36 mouse cellular contexts compared by ENCODE assay signal in genomic region chr5:123160341-123160740, GRCm38 (mm10). TPM values are rescaled to one million over a fixed set of nuclear protein-coding genes. Genes with fewer than 3 reads are reported as not detected.
A peak's percentile ranks its signal among the peaks of the same experiment; 100 is the strongest.
DNase-seq lines count a peak whose midpoint lies in the region; ATAC-seq and TF ChIP-seq lines count a peak whose summit lies in the region.
"Had no signal": no experiment of that assay in that cellular context is flagged by ENCODE, and none has a peak within 500 bp of the region (broad histone marks: within the 10 kb centered on the region; RNA-seq: fewer than 3 reads in every experiment).

No protein-coding gene starts in this region.

- DNase-seq in heart, embryonic 10.5 days (ENCODE audit: low spot score), result no peak
- DNase-seq in lung, postnatal 14 days, result no peak
- DNase-seq in adrenal gland, adult 8-10 months, result peak; percentile 72
- no peak for DNase-seq in gastrocnemius, adult 18-20 months (ENCODE audit: low spot score)
- DNase-seq in hindbrain, postnatal 0 days (ENCODE audit: low spot score), result no peak
- DNase-seq: cerebellum, adult 18-20 months; cerebellum, postnatal 36 days; embryo, embryonic 11 days; gastrocnemius, postnatal 10 days; heart, postnatal 10 days; kidney, adult 9 months; retina, postnatal 1 day; right cerebral cortex, postnatal 25 days; spleen, adult 18-20 months; thymus, adult 18-20 months; thymus, postnatal 36 days had no signal

- H3K4me1 ChIP-seq in heart, embryonic 11.5 days (ENCODE audit: control insufficient read depth, insufficient read depth, low read length), result no peaks in the 10 kb centered on the region
- H3K4me1 ChIP-seq in heart, embryonic 10.5 days, result peaks cover 4% of the 10 kb centered on the region; the same call in 1 of the 2 replicates
- no peaks in the 10 kb centered on the region for H3K4me1 ChIP-seq in lung, embryonic 15.5 days
- H3K4me1 ChIP-seq in E14TG2a.4 (replicated peaks; ENCODE audit: low read depth, low read length), result peaks cover 77% of the 10 kb centered on the region
- no peaks in the 10 kb centered on the region for H3K4me1 ChIP-seq in hindbrain, postnatal 0 days (ENCODE audit: insufficient read depth, low read length)
- H3K4me1 ChIP-seq: embryonic facial prominence, embryonic 13.5 days; hindbrain, embryonic 10.5 days; midbrain, embryonic 10.5 days; neural tube, embryonic 15.5 days had no signal

- H3K36me3 ChIP-seq in heart, embryonic 11.5 days (ENCODE audit: control insufficient read depth, insufficient read depth, low read length), result peaks cover 62% of the 10 kb centered on the region
- H3K36me3 ChIP-seq in heart, embryonic 10.5 days, result peaks cover 88% of the 10 kb centered on the region
- peaks cover 89% of the 10 kb centered on the region for H3K36me3 ChIP-seq in lung, embryonic 15.5 days
- peaks cover 86% of the 10 kb centered on the region for H3K36me3 ChIP-seq in E14TG2a.4 (ENCODE audit: insufficient read depth, low read length)
- H3K36me3 ChIP-seq in hindbrain, postnatal 0 days (ENCODE audit: insufficient read depth, low read length), result peaks cover 63% of the 10 kb centered on the region

- no peak for TF ChIP-seq CTCF in E14TG2a.4 (conservative IDR thresholded peaks at IDR 0.05; ENCODE audit: low read length)
- no peak for TF ChIP-seq CTCF in hindbrain, postnatal 0 days (IDR thresholded peaks at IDR 0.05; ENCODE audit: low read depth)

- ATAC-seq in heart, embryonic 11.5 days (replicated peaks; ENCODE audit: insufficient number of reproducible peaks, low FRiP score, low TSS enrichment), result 0 out of 2 replicates have a peak, but pooled peaks have one; percentile 32
- ATAC-seq in lung, embryonic 15.5 days (ENCODE audit: borderline replicate concordance, extremely low read depth, low FRiP score, low TSS enrichment), result 0 out of 2 replicates have a peak, but pooled peaks have one; percentile 24
- no peak for ATAC-seq in hindbrain, postnatal 0 days
- ATAC-seq: forebrain, embryonic 14.5 days; hindbrain, embryonic 16.5 days; intestine, embryonic 16.5 days; Patski had no signal

- H3K27ac ChIP-seq in heart, embryonic 11.5 days (ENCODE audit: low read depth, low read length), result no peak overlapping the region
- no peak overlapping the region for H3K27ac ChIP-seq in heart, embryonic 10.5 days
- no peak overlapping the region for H3K27ac ChIP-seq in lung, embryonic 15.5 days
- no peak overlapping the region for H3K27ac ChIP-seq in hindbrain, postnatal 0 days
- H3K27ac ChIP-seq: embryonic facial prominence, embryonic 13.5 days; hindbrain, embryonic 10.5 days; left cerebral cortex, adult 2 months; liver, embryonic 14.5 days; macrophage; midbrain, embryonic 10.5 days; neural tube, embryonic 15.5 days had no signal

- H3K4me3 ChIP-seq in heart, embryonic 11.5 days (ENCODE audit: low read depth, low read length), result no peak overlapping the region
- H3K4me3 ChIP-seq in heart, embryonic 10.5 days, result no peak overlapping the region
- H3K4me3 ChIP-seq in lung, embryonic 15.5 days, result no peak overlapping the region
- H3K4me3 ChIP-seq in E14TG2a.4 (replicated peaks; ENCODE audit: low read length), result peak overlapping the region; percentile 63
- no peak overlapping the region for H3K4me3 ChIP-seq in hindbrain, postnatal 0 days (ENCODE audit: low read length)
- H3K4me3 ChIP-seq: embryonic facial prominence, embryonic 13.5 days; erythroblast, embryonic 14.5 days; heart, embryonic 12.5 days; hindbrain, embryonic 10.5 days; left cerebral cortex, adult 2 months; midbrain, embryonic 10.5 days; neural tube, embryonic 15.5 days had no signal

- no peak overlapping the region for H3K4me2 ChIP-seq in heart, embryonic 11.5 days
- H3K4me2 ChIP-seq in lung, embryonic 15.5 days, result no peak overlapping the region
- H3K4me2 ChIP-seq in hindbrain, postnatal 0 days (ENCODE audit: low read depth, low read length), result no peak overlapping the region
- H3K4me2 ChIP-seq: embryonic facial prominence, embryonic 13.5 days; heart, embryonic 12.5 days; neural tube, embryonic 15.5 days had no signal

- H3K9me3 ChIP-seq in heart, embryonic 11.5 days (replicated peaks; ENCODE audit: control insufficient read depth, low read length), result no peaks in the 10 kb centered on the region
- H3K9me3 ChIP-seq in heart, embryonic 10.5 days, result no peaks in the 10 kb centered on the region
- no peaks in the 10 kb centered on the region for H3K9me3 ChIP-seq in lung, embryonic 15.5 days
- no peaks in the 10 kb centered on the region for H3K9me3 ChIP-seq in E14TG2a.4 (ENCODE audit: low read length)
- H3K9me3 ChIP-seq in hindbrain, postnatal 0 days (ENCODE audit: low read length), result no peaks in the 10 kb centered on the region
- H3K9me3 ChIP-seq: embryonic facial prominence, embryonic 13.5 days; G1E; heart, embryonic 12.5 days; hindbrain, embryonic 10.5 days; midbrain, embryonic 10.5 days; neural tube, embryonic 15.5 days had no signal

- WGBS in heart, embryonic 11.5 days (ENCODE audit: insufficient replicate concordance), result 91% methylated on average over 15 of the region's 15 CpGs
- 92% methylated on average over 8 of the region's 15 CpGs for WGBS in heart, embryonic 10.5 days
- WGBS in lung, embryonic 15.5 days, result 85% methylated on average over 15 of the region's 15 CpGs
- WGBS in hindbrain, postnatal 0 days, result 88% methylated on average over 14 of the region's 15 CpGs

- H3K27me3 ChIP-seq in heart, embryonic 11.5 days (ENCODE audit: control insufficient read depth, insufficient read depth, low read length), result no peaks in the 10 kb centered on the region
- no peaks in the 10 kb centered on the region for H3K27me3 ChIP-seq in heart, embryonic 10.5 days (ENCODE audit: insufficient read depth, poor library complexity, severe bottlenecking)
- no peaks in the 10 kb centered on the region for H3K27me3 ChIP-seq in lung, embryonic 15.5 days
- peaks cover 42% of the 10 kb centered on the region for H3K27me3 ChIP-seq in E14TG2a.4 (ENCODE audit: insufficient read depth, low read length)
- no peaks in the 10 kb centered on the region for H3K27me3 ChIP-seq in hindbrain, postnatal 0 days (ENCODE audit: insufficient read depth, low read length)
- H3K27me3 ChIP-seq: embryonic facial prominence, embryonic 13.5 days; heart, embryonic 12.5 days; neural tube, embryonic 15.5 days; Patski had no signal

- H3K9ac ChIP-seq in heart, embryonic 11.5 days (ENCODE audit: low read depth, low read length), result no peak overlapping the region
- H3K9ac ChIP-seq in lung, embryonic 15.5 days, result no peak overlapping the region
- no peak overlapping the region for H3K9ac ChIP-seq in hindbrain, postnatal 0 days (replicated peaks; ENCODE audit: low read length)
- H3K9ac ChIP-seq: embryonic facial prominence, embryonic 13.5 days; heart, embryonic 12.5 days; liver, embryonic 14.5 days; neural tube, embryonic 15.5 days had no signal

RNA-seq across cellular contexts. Expression of gene Psmd9, which starts 8.9 kb away (rescaled TPM):
- polyA plus RNA-seq in heart, embryonic 11.5 days (2014; fragmentation: Nextera tagmentation; extraction: Ambion mirVana), result 59.5 and 66.7 TPM in 2 replicates
- 73.2 and 85.3 TPM in 2 replicates for polyA plus RNA-seq in heart, embryonic 10.5 days (2016; fragmentation: Nextera tagmentation; extraction: Ambion mirVana)
- polyA plus RNA-seq in lung, embryonic 15.5 days (2015; fragmentation: Nextera tagmentation; extraction: Ambion mirVana), result 85.3 and 88.7 TPM in 2 replicates
- 10 to 100 TPM; 23.3 to 33.3 (median 28.0) TPM for total RNA-seq in adrenal gland, adult 8-10 months (2022)
- total RNA-seq in gastrocnemius, adult 18-20 months (2021), result 10 to 100 TPM; 12.0 to 15.0 TPM
- total RNA-seq in hindbrain, postnatal 0 days (2014; rRNA removed), result 28.5 and 30.8 TPM in 2 replicates
- polyA plus RNA-seq in hindbrain, postnatal 0 days (2015; fragmentation: Nextera tagmentation; extraction: Ambion mirVana), result 86.1 and 87.2 TPM in 2 replicates

RNA-seq across cellular contexts. Expression of gene Setd1b, which starts 18.3 kb away (rescaled TPM):
- 6.4 and 8.0 TPM in 2 replicates for polyA plus RNA-seq in heart, embryonic 11.5 days (2014; fragmentation: Nextera tagmentation; extraction: Ambion mirVana)
- 5.4 and 9.8 TPM in 2 replicates for polyA plus RNA-seq in heart, embryonic 10.5 days (2016; fragmentation: Nextera tagmentation; extraction: Ambion mirVana)
- 8.7 and 9.2 TPM in 2 replicates for polyA plus RNA-seq in lung, embryonic 15.5 days (2015; fragmentation: Nextera tagmentation; extraction: Ambion mirVana)
- total RNA-seq in adrenal gland, adult 8-10 months (2022), result 10 to 100 TPM; 24.2 to 40.1 (median 32.6) TPM
- total RNA-seq in gastrocnemius, adult 18-20 months (2021), result 1 to 10 TPM; 9.0 to 9.8 TPM
- 4.8 TPM in 2 replicates for total RNA-seq in hindbrain, postnatal 0 days (2014; rRNA removed)
- 7.1 and 7.2 TPM in 2 replicates for polyA plus RNA-seq in hindbrain, postnatal 0 days (2015; fragmentation: Nextera tagmentation; extraction: Ambion mirVana)

RNA-seq across cellular contexts. Expression of gene Hpd, which starts 22.2 kb away (rescaled TPM):
- not detected in 2 replicates for polyA plus RNA-seq in heart, embryonic 11.5 days (2014; fragmentation: Nextera tagmentation; extraction: Ambion mirVana)
- 0.35 TPM in 1 of 2 replicates, not detected in the other for polyA plus RNA-seq in heart, embryonic 10.5 days (2016; fragmentation: Nextera tagmentation; extraction: Ambion mirVana)
- polyA plus RNA-seq in lung, embryonic 15.5 days (2015; fragmentation: Nextera tagmentation; extraction: Ambion mirVana), result 0.72 TPM in 1 of 2 replicates, not detected in the other
- total RNA-seq in adrenal gland, adult 8-10 months (2022), result 1 to 10 TPM in 3 of 4 experiments, not detected in 1; 1.2 to 1.5 (median 1.3) TPM
- total RNA-seq in gastrocnemius, adult 18-20 months (2021), result under 1 TPM; 0.21 to 0.69 TPM
- not detected in 2 replicates for total RNA-seq in hindbrain, postnatal 0 days (2014; rRNA removed)
- polyA plus RNA-seq in hindbrain, postnatal 0 days (2015; fragmentation: Nextera tagmentation; extraction: Ambion mirVana), result not detected in 2 replicates
- total RNA-seq: G1E; granulocyte monocyte progenitor cell, adult 5-6 weeks; heart, postnatal 10 days; left cerebral cortex, adult 2 months had no signal
- polyA plus RNA-seq: embryonic facial prominence, embryonic 13.5 days; erythroblast, embryonic 14.5 days; forebrain, embryonic 14.5 days; frontal cortex, adult 2 months; G1E; heart, embryonic 12.5 days; hindbrain, embryonic 10.5 days; hindbrain, embryonic 16.5 days; limb, embryonic 11.5 days; macrophage; midbrain, embryonic 10.5 days; neural tube, embryonic 15.5 days; Patski had no signal

RNA-seq across cellular contexts. Expression of gene Rhof, which starts 27.8 kb away (rescaled TPM):
- 1.4 and 1.7 TPM in 2 replicates for polyA plus RNA-seq in heart, embryonic 11.5 days (2014; fragmentation: Nextera tagmentation; extraction: Ambion mirVana)
- polyA plus RNA-seq in heart, embryonic 10.5 days (2016; fragmentation: Nextera tagmentation; extraction: Ambion mirVana), result 1.5 and 1.7 TPM in 2 replicates
- 2.7 and 2.8 TPM in 2 replicates for polyA plus RNA-seq in lung, embryonic 15.5 days (2015; fragmentation: Nextera tagmentation; extraction: Ambion mirVana)
- total RNA-seq in adrenal gland, adult 8-10 months (2022), result 1 to 10 TPM; 1.3 to 4.4 (median 3.3) TPM
- under 1 TPM; 0.09 to 0.24 TPM for total RNA-seq in gastrocnemius, adult 18-20 months (2021)
- total RNA-seq in hindbrain, postnatal 0 days (2014; rRNA removed), result 43.5 and 44.4 TPM in 2 replicates
- 36.6 and 36.8 TPM in 2 replicates for polyA plus RNA-seq in hindbrain, postnatal 0 days (2015; fragmentation: Nextera tagmentation; extraction: Ambion mirVana)
